Mouse (Mus musculus) liver, embryonic 14.5 days (tissue): Measurements from ENCODE around the gene Rmdn2. TPM values are rescaled to one million over a fixed set of nuclear protein-coding genes. Genes with fewer than 3 reads are reported as not detected.

Experiments
- ATAC-seq: fragments of 200-750 bp; cut with Nextera tagmentation; 2 replicates; pipeline ENCODE4 v1.8.0; 2017; ENCODE audit warnings: moderate number of reproducible peaks, mild to moderate bottlenecking, moderate library complexity; ENCODE audit not compliant: insufficient read depth
- DNase-seq, 3 experiments: peaks; one replicate each; pipeline ENCODE4 v3.0.0-alpha.2; 2012 to 2013; ENCODE audit warnings: low read depth in 3 of 3, low spot score in 3 of 3
- H3K27ac ChIP-seq: fragments of 300-500 bp; sonication (generic); 2 replicates; pipeline ENCODE4 v1.5.1; 2014; ENCODE audit warnings: moderate library complexity, mild to moderate bottlenecking, control low read depth, inconsistent platforms
- H3K27me3 ChIP-seq: fragments of 300-500 bp; sonication (generic); 2 replicates; pipeline ENCODE4 v1.6.1; 2014; ENCODE audit warnings: mild to moderate bottlenecking, low read length, moderate library complexity; ENCODE audit not compliant: control insufficient read depth, insufficient read depth
- H3K36me3 ChIP-seq: fragments of 300-500 bp; sonication (generic); replicated peaks from 2 replicates; pipeline ENCODE4 v1.6.1; 2014; ENCODE audit warnings: low read depth; ENCODE audit not compliant: control insufficient read depth, insufficient read depth
- H3K4me1 ChIP-seq, 2 experiments: fragments of 200-500 bp in 1 of 2; fragments of 300-500 bp in 1 of 2; sonication (generic) in 1 of 2; replicated peaks; 2 replicates each; pipeline ENCODE4 v1.6.1; 2012 to 2014; ENCODE audit warnings: antibody characterized with exemption in 1 of 2, inconsistent platforms in 1 of 2, low read length in 1 of 2; ENCODE audit not compliant: control insufficient read depth in 2 of 2, insufficient read depth in 2 of 2
- H3K4me2 ChIP-seq: fragments of 300-500 bp; sonication (generic); 2 replicates; pipeline ENCODE4 v1.6.1; 2014; ENCODE audit warnings: low read depth, mild to moderate bottlenecking, control low read depth, moderate library complexity
- H3K4me3 ChIP-seq, 2 experiments: fragments of 200-500 bp in 1 of 2; fragments of 300-500 bp in 1 of 2; sonication (generic) in 1 of 2; 2 replicates each; pipeline ENCODE4 v1.5.1; 2012 to 2014; ENCODE audit warnings: low read depth in 2 of 2, low read length in 2 of 2, mild to moderate bottlenecking in 2 of 2, control low read depth in 1 of 2, inconsistent platforms in 1 of 2, moderate library complexity in 1 of 2; ENCODE audit not compliant: insufficient read depth in 1 of 2
- H3K9ac ChIP-seq: fragments of 300-500 bp; sonication (generic); replicated peaks from 2 replicates; pipeline ENCODE4 v1.6.1; 2014; ENCODE audit warnings: mild to moderate bottlenecking, control low read depth, moderate library complexity
- H3K9me3 ChIP-seq: fragments of 300-500 bp; sonication (generic); 2 replicates; pipeline ENCODE4 v1.6.1; 2016; ENCODE audit warnings: low read length, mixed read lengths; ENCODE audit not compliant: control insufficient read depth
- CTCF ChIP-seq: IDR thresholded peaks from 2 replicates; pipeline ENCODE4 v1.5.1; 2016; ENCODE audit warnings: antibody characterized with exemption, low read depth, control low read depth
- EP300 ChIP-seq: IDR thresholded peaks from 2 replicates; pipeline ENCODE4 v1.6.1; 2016; ENCODE audit warnings: antibody characterized with exemption, low read depth
- WGBS: fragments of 180-500 bp; shearing (Covaris S2); extraction: QIAGEN DNeasy Blood & Tissue Kit; methylation state at CpG from one replicate; pipeline ENCODE4 v1.1.7; 2014; ENCODE audit not compliant: insufficient replicate concordance; 5-methylcytosine and 5-hydroxymethylcytosine counted together
- polyA plus RNA-seq, 2 experiments: library from polyadenylated mRNA; depleted of rRNA in 1 of 2; stranded (reverse) in 1 of 2; unstranded in 1 of 2; fragments of >200 nt; fragmentation: Nextera tagmentation in 1 of 2; extraction: Ambion mirVana in 1 of 2; gene quantifications; 2 replicates each; pipeline versions ENCODE4 v1.2.1 to v1.2.3; 2012 to 2014

Rmdn2 gene
- polyA plus RNA-seq, 2 experiments = 2.2 to 3.1 TPM

DNA sequence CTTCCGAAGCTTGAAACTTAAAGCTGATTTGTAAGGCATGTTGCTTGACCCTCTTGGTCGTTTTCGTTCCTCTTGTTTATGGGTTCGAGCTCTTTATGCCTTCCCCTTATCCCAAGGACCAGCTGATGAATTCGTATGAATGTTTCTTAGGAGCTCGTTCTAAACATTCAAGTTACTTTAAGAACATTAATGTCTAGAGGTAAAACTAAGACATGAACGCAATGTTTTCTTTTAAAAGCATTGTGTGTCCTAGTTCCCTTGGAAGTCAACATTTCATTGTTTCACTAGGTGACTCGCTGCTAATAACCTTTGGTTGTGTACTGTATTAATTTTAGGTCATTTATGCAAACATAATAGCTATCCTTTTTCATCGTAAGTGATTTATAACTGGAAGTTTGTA lies 4.2 kb downstream of the Rmdn2 start:
- Histone ChIP-seq H3K9ac (no peak overlapping the region), H3K36me3 (no peaks in the 10 kb centered on the region), H3K4me3 (peak overlapping the region; percentile 78 to 90), H3K4me1 (peaks cover 0 to 6% of the 10 kb centered on the region in 2 experiments; a peak in 2 of 4 replicates), H3K27me3 (no peaks in the 10 kb centered on the region), H3K4me2 (peak overlapping the region; percentile 84), H3K27ac (no peak overlapping the region), H3K9me3 (no peaks in the 10 kb centered on the region)
- ATAC-seq = no peak
- 77% methylated on average over 9 of the region's 9 CpGs for WGBS
- TF ChIP-seq CTCF = no peak
- TF ChIP-seq EP300 = no peak
- no peak for DNase-seq

DNA sequence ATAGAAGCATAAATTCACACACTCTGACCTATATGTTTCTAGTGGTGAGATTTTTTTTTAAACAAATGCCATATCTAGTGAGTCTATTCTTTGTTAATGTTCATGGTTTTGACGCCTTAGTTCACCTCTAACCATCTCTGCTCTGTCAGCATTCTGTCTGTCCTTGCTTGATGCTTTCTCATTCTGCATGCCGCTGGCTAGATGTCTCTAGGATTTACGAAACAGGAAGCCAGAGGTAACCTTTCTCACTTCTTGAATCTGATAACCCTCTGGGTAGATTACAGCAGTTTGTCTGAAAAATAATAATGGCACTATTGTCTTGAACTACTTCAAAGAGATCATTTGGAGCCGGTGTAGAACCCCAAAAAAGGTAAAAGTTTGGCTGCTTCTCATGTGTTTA lies 5.0 kb downstream of the Rmdn2 start:
- no peak overlapping the region for H3K4me3 ChIP-seq
- no peak for DNase-seq
- WGBS = 59% methylated on average over 4 of the region's 4 CpGs
- TF ChIP-seq CTCF = no peak
- TF ChIP-seq EP300 = no peak
- H3K4me1 ChIP-seq = peaks cover 0 to 6% of the 10 kb centered on the region in 2 experiments; a peak in 2 of 4 replicates
- no peak overlapping the region for H3K9ac ChIP-seq
- H3K27ac ChIP-seq = no peak overlapping the region
- H3K36me3 ChIP-seq = no peaks in the 10 kb centered on the region
- H3K27me3 ChIP-seq = no peaks in the 10 kb centered on the region
- ATAC-seq = no peak
- no peak overlapping the region for H3K4me2 ChIP-seq
- H3K9me3 ChIP-seq = no peaks in the 10 kb centered on the region

DNA sequence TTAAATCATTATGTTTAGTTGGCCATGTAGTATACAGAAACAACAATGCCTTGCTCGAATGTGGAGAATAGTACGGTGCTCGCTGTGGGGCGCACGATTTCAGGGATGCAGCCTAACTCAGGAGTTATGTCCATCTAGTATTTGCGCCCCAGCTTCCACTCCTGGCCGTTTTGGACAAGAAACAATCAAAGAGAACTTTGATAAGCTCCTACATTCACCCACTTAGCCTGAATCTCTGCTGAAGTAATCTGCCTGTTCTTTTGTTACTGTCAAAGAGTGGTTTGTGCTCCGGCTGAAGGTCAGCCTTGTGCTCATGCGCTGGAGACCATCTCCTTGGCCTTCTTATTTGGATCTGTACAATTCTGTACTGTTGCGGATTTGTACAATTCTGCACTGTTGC lies 6.8 kb downstream of the Rmdn2 start:
- H3K9ac ChIP-seq = no peak overlapping the region
- no peak overlapping the region for H3K4me2 ChIP-seq
- TF ChIP-seq EP300 (no peak), CTCF (no peak)
- 81% methylated on average over 10 of the region's 10 CpGs for WGBS
- H3K4me3 ChIP-seq = no peak overlapping the region
- DNase-seq (no peak), ATAC-seq (no peak)
- H3K27ac ChIP-seq = no peak overlapping the region
- H3K36me3 ChIP-seq = no peaks in the 10 kb centered on the region
- H3K9me3 ChIP-seq = no peaks in the 10 kb centered on the region
- no peaks in the 10 kb centered on the region for H3K27me3 ChIP-seq
- peaks cover 0 to 6% of the 10 kb centered on the region in 2 experiments; a peak in 2 of 4 replicates for H3K4me1 ChIP-seq

DNA sequence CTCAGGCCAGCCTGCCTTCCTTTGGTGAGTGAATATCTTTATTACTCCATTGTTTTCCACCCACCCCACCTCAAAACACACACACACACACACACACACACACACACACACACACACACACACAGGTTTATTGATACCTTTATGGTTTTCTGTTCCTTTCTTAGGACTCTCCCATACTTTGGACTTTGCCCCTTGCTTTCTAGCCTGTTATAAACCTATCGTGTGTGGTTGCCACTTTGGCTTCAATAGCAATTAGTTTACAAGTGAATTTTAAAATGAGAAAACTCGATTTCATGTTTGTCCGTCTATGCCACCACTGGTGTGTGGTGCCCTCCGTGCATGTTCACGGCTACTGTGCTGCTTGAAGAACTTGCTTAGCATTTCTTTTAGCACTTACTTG lies 7.3 kb downstream of the Rmdn2 start:
- no peaks in the 10 kb centered on the region for H3K27me3 ChIP-seq
- 65% methylated on average over 5 of the region's 5 CpGs for WGBS
- TF ChIP-seq EP300 (no peak), CTCF (no peak)
- H3K4me2 ChIP-seq = no peak overlapping the region
- H3K27ac ChIP-seq = no peak overlapping the region
- DNase-seq (no peak), ATAC-seq (no peak)
- no peaks in the 10 kb centered on the region for H3K9me3 ChIP-seq
- H3K4me3 ChIP-seq = no peak overlapping the region
- peaks cover 0 to 6% of the 10 kb centered on the region in 2 experiments; a peak in 2 of 4 replicates for H3K4me1 ChIP-seq
- H3K9ac ChIP-seq = no peak overlapping the region
- no peaks in the 10 kb centered on the region for H3K36me3 ChIP-seq

DNA sequence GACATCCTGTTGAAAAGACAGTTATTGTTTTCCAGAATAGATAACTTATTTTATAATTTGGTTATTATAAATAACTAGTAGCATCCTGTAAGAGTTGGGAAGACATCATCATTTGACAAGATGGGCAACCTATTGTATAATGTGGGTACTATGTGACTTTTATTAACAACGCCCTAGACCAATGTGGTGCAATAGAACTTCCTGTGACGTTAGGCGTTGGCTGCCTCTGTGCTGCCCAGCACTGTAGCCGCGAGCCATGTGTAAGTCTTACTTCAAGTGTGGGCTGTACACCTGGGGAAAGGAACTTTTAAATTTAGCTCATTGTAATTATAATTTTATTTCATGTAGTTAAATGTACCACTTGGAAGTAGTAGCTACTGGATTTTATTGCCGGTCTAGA lies 10.4 kb downstream of the Rmdn2 start:
- no peak for DNase-seq
- ATAC-seq = no peak
- 88% methylated on average over 6 of the region's 6 CpGs for WGBS
- Histone ChIP-seq H3K4me3 (no peak overlapping the region), H3K4me2 (no peak overlapping the region), H3K4me1 (no peaks in the 10 kb centered on the region), H3K36me3 (no peaks in the 10 kb centered on the region), H3K27ac (no peak overlapping the region), H3K27me3 (no peaks in the 10 kb centered on the region), H3K9ac (no peak overlapping the region), H3K9me3 (no peaks in the 10 kb centered on the region)
- TF ChIP-seq EP300 (no peak), CTCF (no peak)

DNA sequence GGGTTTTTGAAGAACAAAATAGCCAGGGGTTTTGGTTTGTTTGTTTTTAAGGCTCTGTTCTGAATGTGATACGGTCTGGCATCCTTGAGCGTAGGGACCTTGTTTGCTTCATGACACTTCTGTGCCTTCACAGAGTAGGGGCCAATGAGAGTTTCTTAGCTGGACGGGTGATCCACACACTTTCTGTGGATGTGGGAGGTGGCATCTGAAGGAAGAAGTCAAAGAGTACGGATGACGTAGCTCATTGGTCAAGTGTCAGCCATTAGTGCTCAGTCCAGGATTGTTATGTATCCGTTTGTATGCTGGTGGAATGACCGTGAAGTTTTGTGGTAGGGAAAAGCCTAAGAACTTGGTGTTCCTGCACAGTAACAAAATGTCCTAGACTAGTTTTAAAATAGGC lies 10.9 kb downstream of the Rmdn2 start:
- DNase-seq = no peak
- 83% methylated on average over 7 of the region's 7 CpGs for WGBS
- H3K36me3 ChIP-seq = no peaks in the 10 kb centered on the region
- TF ChIP-seq CTCF = no peak
- TF ChIP-seq EP300 = no peak
- ATAC-seq = no peak
- H3K27me3 ChIP-seq = no peaks in the 10 kb centered on the region
- H3K4me1 ChIP-seq = no peaks in the 10 kb centered on the region
- H3K27ac ChIP-seq = no peak overlapping the region
- no peak overlapping the region for H3K9ac ChIP-seq
- H3K4me3 ChIP-seq = no peak overlapping the region
- no peaks in the 10 kb centered on the region for H3K9me3 ChIP-seq
- no peak overlapping the region for H3K4me2 ChIP-seq
